Mouse (Mus musculus) right cerebral cortex, adult 2 months (tissue): ENCODE data around the gene Olfr18.
"Not testable (repeated sequence)": the region's sequence is repeated elsewhere in the genome, so short reads cannot be mapped to it uniquely, and the experiment has no call there.

Experiments used
- DNase-seq, 2 experiments: peaks; one replicate each; pipeline ENCODE4 v3.0.0; 2021 to 2022; ENCODE audit warnings: low spot score in 2 of 2

Gene Olfr18

GRCm38 (mm10) chr9:20335994-20336393 lies at the start of gene Olfr18:
Gene Olfr18, minus strand, starts transcription at chr9:20336094.
- DNase-seq: no peak

GRCm38 (mm10) chr9:20385343-20385703 lies 49.4 kb upstream of the Olfr18 start:
- no peak for DNase-seq

GRCm38 (mm10) chr9:20384532-20385342 lies 48.8 kb upstream of the Olfr18 start, which contains the start of gene Zfp560:
Gene Zfp560, minus strand, starts transcription at chr9:20385177.
- peak; percentile 86 to 92 for DNase-seq

- no peak for DNase-seq
Measured at GRCm38 (mm10) chr9:20383659-20384058, 47.8 kb upstream of the Olfr18 start.

- no peak for DNase-seq
Measured at GRCm38 (mm10) chr9:20374712-20375111, 38.8 kb upstream of the Olfr18 start.

GRCm38 (mm10) chr9:20367311-20367710 lies 31.4 kb upstream of the Olfr18 start:
- DNase-seq: no peak

- DNase-seq: no peak
Measured at GRCm38 (mm10) chr9:20348501-20348900, 12.6 kb upstream of the Olfr18 start.

- no peak for DNase-seq
Measured at GRCm38 (mm10) chr9:20298232-20298631, 37.7 kb downstream of the Olfr18 start, which contains the start of gene Olfr873. Gene Olfr873, plus strand, starts transcription at chr9:20298532.

- DNase-seq: not testable (repeated sequence)
Measured at GRCm38 (mm10) chr9:20295562-20295961, 40.3 kb downstream of the Olfr18 start.

GRCm38 (mm10) chr9:20282051-20282450 lies 53.8 kb downstream of the Olfr18 start, which contains the start of gene Olfr39:
Gene Olfr39, plus strand, starts transcription at chr9:20282351.
- no peak for DNase-seq
